Mouse (Mus musculus): Measurements from ENCODE around the gene Defb26. TPM values are rescaled to one million over a fixed set of nuclear protein-coding genes. Genes with fewer than 3 reads are reported as not detected.

Defb26 gene
- total RNA-seq (2021) = not detected
- long read RNA-seq, experiment 1 = 0 reads
- long read RNA-seq, experiment 2 = 0 reads

GRCm38 (mm10) chr2:152511592-152511991 is at the start of gene Defb26:
Defb26 (minus strand) TSS chr2:152511692.
- no peak for DNase-seq

- DNase-seq = no peak
Observed at GRCm38 (mm10) chr2:152556655-152557054, 45.2 kb upstream of the Defb26 start.

- peak; percentile 35 to 74 for DNase-seq
Observed at GRCm38 (mm10) chr2:152553774-152554423, 42.4 kb upstream of the Defb26 start.

- DNase-seq = no peak
Observed at GRCm38 (mm10) chr2:152548124-152548523, 36.6 kb upstream of the Defb26 start.

GRCm38 (mm10) chr2:152544691-152545090 is 33.2 kb upstream of the Defb26 start:
- peak; percentile 3 to 5 for DNase-seq

DNA sequence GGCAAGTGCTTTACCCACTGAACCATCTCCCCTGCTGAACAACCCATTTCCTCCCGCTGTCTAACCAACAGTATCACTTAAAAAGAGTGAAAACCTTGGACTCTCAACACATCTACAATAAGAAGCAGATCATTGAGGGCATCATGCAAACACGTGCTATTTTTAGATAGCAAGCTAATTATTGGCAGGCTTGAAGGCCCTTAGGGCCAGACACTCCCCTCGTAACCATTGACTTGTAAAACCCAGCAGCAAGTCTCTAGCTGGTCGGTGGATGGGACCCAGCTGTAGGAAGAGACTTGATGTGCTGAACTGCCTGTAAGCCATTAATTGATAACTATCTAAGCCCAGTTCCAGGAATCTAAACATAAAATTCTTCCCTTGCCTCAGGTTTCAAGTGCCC is 32.0 kb upstream of the Defb26 start:
- peak in 1 of 2 experiments; percentile 3 for DNase-seq

DNA sequence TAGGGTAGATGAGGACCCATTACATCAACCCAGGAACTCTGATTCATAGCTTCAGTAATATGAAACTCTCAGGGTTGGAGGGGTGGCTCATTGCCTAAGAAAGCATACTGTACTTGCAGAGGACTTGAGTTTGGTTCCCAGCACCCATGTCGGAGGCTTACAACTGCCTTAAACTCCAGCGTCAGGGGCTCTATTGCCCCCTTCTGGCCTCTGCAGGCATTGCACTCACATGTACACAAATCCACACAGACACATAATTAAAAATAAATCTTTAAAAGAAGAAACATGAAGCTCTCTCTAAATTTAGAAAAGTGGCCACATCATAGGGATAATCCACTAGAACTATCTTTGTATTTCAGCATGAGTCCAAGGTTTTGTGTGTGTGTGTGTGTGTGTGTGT is 31.4 kb upstream of the Defb26 start:
- no peak for DNase-seq

DNA sequence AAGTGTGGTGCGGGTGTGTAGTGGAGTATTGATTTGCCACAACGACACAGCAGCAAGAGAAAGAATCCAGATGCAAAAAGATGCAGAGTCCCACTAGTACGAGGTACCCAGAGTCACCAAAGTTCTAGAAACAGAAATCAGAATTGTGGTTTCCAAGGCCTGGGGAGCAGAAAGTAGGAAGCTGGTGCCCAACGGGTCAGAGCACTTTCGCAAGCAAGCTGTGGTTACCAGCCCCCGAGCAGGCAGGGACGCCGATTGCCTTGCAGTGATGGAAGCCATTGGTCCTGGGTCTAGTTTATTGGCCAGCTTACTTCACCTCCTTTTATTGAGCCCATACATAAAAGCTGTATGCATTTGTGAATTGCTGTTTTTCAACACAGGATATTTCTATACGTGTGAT is 30.5 kb upstream of the Defb26 start:
- no peak for DNase-seq

DNA sequence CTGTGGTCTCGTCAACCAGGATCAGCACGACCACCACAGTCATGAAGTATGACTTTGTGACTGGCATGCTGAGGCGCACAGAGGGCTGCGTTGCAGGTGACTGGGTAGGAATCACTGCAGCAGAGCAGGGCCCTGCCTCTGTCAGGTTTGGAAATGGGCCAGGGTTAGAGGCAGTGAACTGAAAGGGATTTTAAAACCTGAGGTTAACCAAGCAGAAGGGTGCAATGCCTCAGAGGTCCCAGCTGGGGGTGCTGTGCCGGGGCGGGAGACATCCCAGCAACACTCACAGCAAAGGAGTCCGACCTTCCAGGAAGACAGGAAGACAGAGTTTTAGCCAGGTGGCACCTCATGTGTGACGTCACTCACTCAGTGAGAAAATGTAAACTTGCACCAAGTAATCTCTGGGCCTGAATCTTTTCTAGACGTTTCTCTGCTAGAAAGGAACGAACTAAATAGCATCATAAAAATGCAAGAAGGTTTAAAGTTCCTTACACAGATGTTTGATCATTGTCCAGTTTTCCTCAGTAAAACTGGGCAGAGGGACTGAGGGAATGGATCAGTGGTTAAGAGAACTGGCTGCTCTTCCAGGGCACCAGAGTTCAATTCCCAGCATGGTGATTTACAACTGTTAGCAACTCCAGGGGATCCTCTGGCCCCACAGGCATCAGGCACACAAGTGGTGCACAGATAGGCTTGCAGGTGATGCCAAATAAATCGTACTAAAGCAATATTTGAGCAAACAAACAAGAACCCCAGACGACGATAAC is 28.6 kb upstream of the Defb26 start, which contains the start of gene Defb29:
Gene Defb29, minus strand, starts transcription at position 155 of the 767 bp plus-strand sequence.
- no peak for DNase-seq

DNA sequence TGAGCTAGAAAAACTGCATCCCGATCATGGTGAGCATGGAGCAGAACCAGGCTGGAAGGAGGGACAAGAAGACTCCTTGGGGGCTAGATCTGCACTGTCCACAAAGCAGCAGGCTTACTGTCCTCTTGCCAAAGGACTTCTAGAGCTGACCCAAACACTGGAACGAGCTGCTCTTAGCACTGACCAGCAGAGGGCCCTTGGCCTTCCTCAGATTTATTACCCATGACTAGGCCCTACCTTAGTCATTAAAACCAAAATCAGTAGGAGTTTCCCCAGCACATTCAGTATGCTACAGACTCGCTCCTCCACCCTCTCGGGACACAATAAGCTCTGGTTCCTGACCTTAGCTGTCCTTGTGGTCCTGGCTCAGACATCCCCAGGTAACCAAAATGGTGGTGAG is 6.5 kb upstream of the Defb26 start, which contains the start of gene Defb28:
Gene Defb28, plus strand, starts transcription at position 275 of the 400 bp plus-strand sequence.
- no peak for DNase-seq

GRCm38 (mm10) chr2:152516084-152516483 is 4.6 kb upstream of the Defb26 start:
- DNase-seq = no peak

DNA sequence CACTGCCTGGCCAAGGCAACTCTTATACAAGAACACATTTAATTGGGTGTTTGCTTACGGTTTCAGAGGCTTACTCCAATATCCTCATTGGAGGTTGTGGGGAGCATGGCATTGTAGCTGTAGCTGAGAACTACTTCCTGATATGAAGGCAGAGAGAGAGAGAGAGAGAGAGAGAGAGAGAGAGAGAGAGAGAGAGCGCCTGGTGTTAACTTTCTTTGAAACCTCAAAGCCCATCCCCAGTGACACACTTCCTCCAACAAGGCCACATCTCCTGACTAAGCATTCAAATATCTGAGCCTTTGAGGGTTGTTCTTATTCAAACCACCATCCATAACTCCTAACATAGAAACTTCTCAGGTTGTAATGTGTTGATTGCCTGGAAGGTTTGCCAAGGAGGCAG is 7.5 kb downstream of the Defb26 start:
- no peak for DNase-seq

DNA sequence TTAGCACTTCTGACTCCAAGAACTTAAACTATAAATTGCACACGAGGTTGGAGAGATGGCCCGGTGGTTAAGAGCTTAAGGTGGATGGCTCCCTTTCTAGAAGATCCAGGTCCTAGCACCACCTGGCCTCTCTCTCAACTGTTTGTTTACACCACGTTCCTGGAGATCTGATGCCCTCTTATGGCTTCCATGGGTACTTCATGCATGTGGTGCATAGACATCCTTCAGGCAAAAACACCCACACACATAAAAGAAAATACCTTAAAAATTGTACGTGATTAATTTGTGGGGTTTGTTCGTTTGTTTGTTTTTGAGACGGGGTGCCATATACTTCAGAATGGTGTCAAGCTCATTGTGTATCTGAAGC is 10.6 kb downstream of the Defb26 start:
- DNase-seq = no peak

GRCm38 (mm10) chr2:152500204-152500862 is 11.2 kb downstream of the Defb26 start:
- DNase-seq = no peak

DNA sequence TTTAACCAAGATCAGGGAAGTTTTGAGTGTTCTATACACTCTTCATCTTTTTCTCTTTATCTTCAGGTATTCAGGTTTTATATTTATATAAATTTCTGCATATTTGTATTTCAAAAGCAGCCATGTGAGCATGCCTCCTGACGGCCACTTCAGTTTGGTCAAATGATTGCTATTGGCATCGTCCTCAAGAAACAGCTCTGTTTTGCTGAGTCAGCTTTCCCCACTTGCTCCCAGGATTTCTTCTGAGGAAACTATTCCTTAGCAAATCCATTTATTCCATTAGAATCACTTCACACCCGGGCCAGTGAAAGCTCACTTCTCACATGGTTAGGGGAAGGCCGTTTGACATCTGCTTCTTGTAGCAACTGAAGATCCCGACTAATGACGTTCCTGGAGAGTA is 13.5 kb downstream of the Defb26 start:
- DNase-seq = no peak

GRCm38 (mm10) chr2:152493151-152493550 is 18.3 kb downstream of the Defb26 start:
- no peak for DNase-seq

GRCm38 (mm10) chr2:152490038-152490437 is 21.5 kb downstream of the Defb26 start, which contains the start of gene Defb22:
Defb22 (minus strand) TSS chr2:152490138.
- DNase-seq = no peak

DNA sequence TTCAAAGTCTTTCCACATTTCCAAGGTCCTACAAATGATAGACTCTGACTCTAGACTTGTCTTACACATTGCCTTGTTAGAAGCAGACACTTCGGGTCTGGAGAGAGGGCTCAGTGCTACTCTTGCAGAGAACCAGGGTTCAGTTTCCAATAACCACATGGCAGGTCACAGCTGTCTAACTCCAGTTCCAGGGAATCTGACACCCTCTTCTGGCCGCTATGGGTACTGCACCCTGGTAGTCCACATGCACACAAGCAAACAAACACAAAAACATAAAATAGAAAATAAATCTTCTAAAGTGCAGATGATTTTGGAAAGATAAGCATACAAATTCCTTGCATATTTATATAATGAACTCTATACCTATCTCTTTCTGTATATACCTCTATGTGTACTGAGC is 24.5 kb downstream of the Defb26 start:
- DNase-seq = no peak

DNA sequence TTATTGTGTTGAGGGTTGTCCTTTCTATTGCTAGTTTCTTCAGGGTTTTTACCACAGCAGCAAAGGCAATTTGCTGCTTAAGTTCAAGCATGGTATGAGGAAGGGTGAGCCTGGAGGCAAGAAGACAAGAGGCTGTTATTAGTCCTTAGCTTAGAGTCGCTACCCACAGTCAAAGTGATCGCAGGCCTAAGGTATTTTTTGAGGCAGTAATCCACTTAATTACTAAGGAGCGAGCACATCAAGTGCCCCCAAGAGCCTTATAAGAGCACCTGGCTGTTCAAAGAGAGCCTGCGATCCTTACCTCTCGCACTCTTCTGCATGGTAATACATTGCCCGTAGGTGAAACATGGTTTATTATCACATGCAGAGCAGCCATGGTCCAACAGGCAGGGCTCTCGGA is 29.8 kb downstream of the Defb26 start:
- DNase-seq = no peak

DNA sequence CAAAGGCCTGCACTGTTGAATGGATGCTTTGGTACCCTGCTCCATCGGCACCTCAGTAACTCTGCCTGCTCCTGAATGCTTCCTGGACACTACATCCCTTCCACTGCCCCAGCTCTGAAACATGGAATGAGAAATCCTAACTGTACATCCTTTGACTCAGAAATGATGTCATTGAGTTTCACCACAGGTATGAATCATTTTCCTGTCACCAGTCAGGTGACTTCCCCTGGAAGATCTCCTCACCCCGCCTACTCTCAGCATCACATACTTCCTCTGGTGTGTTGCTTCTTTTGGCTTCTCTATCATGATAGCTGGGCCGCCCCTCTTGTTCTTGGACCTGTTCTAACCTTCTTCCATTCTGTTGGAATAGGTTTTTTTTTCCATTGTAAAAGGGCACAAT is 30.6 kb downstream of the Defb26 start:
- no peak for DNase-seq

DNA sequence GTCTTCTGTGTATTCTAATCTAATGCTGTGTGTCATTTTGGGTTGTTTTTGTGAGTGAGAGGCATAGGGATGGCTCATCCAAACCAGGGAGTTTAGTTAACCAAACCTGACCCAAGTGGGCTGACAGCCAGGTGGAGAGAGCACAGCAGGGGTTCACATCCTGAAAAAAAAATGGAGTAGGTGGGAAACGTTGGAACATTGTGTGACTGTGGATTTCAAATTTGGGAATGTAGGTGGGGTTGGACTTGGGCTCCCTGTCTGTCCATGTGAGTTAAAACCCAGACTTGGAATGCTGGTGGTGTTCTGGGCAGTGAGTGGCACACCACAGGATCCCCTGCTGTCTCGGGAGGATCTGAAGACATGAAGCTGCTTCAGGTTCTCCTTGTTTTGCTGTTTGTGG is 34.7 kb downstream of the Defb26 start, which contains the start of gene Defb20:
Gene Defb20, plus strand, starts transcription at position 301 of the 400 bp plus-strand sequence.
- no peak for DNase-seq

DNA sequence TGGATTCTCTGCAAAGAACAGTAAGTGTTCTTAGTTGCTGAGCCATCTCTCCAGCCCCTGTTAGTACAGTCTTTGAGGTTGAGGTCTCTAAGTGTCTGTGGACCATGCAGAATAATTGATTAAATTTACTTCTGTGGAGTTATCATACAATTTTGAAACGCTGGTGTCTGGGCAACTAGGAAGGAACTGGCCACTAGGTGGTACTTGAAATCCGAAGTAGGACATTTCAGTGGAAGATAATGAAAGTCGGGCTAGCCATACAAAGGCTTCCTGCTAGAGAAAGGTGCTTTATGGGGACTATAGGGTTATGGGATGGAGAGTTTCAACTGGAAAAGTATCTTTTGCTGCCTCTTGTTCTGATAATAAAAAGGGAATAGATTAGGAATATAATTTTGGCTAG is 39.1 kb downstream of the Defb26 start:
- DNase-seq = no peak

- DNase-seq = peak; percentile 7 to 60
Observed at GRCm38 (mm10) chr2:152470973-152471372, 40.5 kb downstream of the Defb26 start.

Measured in heart, adult 18-20 months (tissue).